Mouse (Mus musculus) spleen, postnatal 36 days (tissue): ENCODE measurements around the gene Adtrp.

Experiments used
- DNase-seq, 2 experiments: peaks; one replicate each; pipeline ENCODE4 v3.0.0; 2022; ENCODE audit warnings: low spot score in 2 of 2, mixed read lengths in 1 of 2

Gene Adtrp

GRCm38 (mm10) chr13:41828296-41828754, 19.2 kb downstream of the Adtrp start:
- no peak for DNase-seq

GRCm38 (mm10) chr13:41827581-41827980, 19.9 kb downstream of the Adtrp start:
- no peak for DNase-seq

- DNase-seq, result peak; percentile 37 to 46
These were observed 22.0 kb downstream of the Adtrp start for GRCm38 (mm10) chr13:41825379-41825966.

- no peak for DNase-seq
These were observed 24.4 kb downstream of the Adtrp start for GRCm38 (mm10) chr13:41823077-41823476.

- no peak for DNase-seq
These were observed 24.9 kb downstream of the Adtrp start for GRCm38 (mm10) chr13:41822617-41823016.

- no peak for DNase-seq
These were observed 25.4 kb downstream of the Adtrp start for GRCm38 (mm10) chr13:41822091-41822490.

GRCm38 (mm10) chr13:41820947-41821346, 26.5 kb downstream of the Adtrp start:
- DNase-seq, result no peak

- DNase-seq, result no peak
These were observed 27.6 kb downstream of the Adtrp start for GRCm38 (mm10) chr13:41819918-41820317.

- peak; percentile 35 to 39 for DNase-seq
These were observed 28.0 kb downstream of the Adtrp start for GRCm38 (mm10) chr13:41819484-41819883.

- no peak for DNase-seq
These were observed 29.9 kb downstream of the Adtrp start for GRCm38 (mm10) chr13:41817583-41817982.

GRCm38 (mm10) chr13:41816643-41817042, 30.8 kb downstream of the Adtrp start:
- DNase-seq, result no peak

- DNase-seq, result no peak
These were observed 36.7 kb downstream of the Adtrp start for GRCm38 (mm10) chr13:41810776-41811175.

- no peak for DNase-seq
These were observed 39.7 kb downstream of the Adtrp start for GRCm38 (mm10) chr13:41807815-41808214.

GRCm38 (mm10) chr13:41807300-41807699, 40.2 kb downstream of the Adtrp start:
- DNase-seq, result no peak

GRCm38 (mm10) chr13:41805138-41805820, 42.2 kb downstream of the Adtrp start:
- no peak for DNase-seq

GRCm38 (mm10) chr13:41803656-41804265, 43.7 kb downstream of the Adtrp start:
- DNase-seq, result peak; percentile 67 to 69

GRCm38 (mm10) chr13:41801177-41801636, 46.3 kb downstream of the Adtrp start:
- peak; percentile 33 to 41 for DNase-seq

- no peak for DNase-seq
These were observed 54.6 kb downstream of the Adtrp start for GRCm38 (mm10) chr13:41792849-41793248.

GRCm38 (mm10) chr13:41787863-41788536, 59.5 kb downstream of the Adtrp start:
- DNase-seq, result peak; percentile 22 to 53

- no peak for DNase-seq
These were observed 60.8 kb downstream of the Adtrp start for GRCm38 (mm10) chr13:41786640-41787039.

- DNase-seq, result no peak
These were observed 62.4 kb downstream of the Adtrp start for GRCm38 (mm10) chr13:41784889-41785701.
